Mouse (Mus musculus): Measurements from ENCODE around the gene Arfrp1.

- no peak for TF ChIP-seq CTCF (IDR thresholded peaks at IDR 0.05; ENCODE audit: low read depth)
- no peak for TF ChIP-seq EP300 (optimal IDR thresholded peaks at IDR 0.05)
Measured at GRCm38 (mm10) chr2:181363946-181364345, 1.3 kb downstream of the Arfrp1 start.
